ENCODE assay signal across 7 mouse cellular contexts in the genomic region with DNA sequence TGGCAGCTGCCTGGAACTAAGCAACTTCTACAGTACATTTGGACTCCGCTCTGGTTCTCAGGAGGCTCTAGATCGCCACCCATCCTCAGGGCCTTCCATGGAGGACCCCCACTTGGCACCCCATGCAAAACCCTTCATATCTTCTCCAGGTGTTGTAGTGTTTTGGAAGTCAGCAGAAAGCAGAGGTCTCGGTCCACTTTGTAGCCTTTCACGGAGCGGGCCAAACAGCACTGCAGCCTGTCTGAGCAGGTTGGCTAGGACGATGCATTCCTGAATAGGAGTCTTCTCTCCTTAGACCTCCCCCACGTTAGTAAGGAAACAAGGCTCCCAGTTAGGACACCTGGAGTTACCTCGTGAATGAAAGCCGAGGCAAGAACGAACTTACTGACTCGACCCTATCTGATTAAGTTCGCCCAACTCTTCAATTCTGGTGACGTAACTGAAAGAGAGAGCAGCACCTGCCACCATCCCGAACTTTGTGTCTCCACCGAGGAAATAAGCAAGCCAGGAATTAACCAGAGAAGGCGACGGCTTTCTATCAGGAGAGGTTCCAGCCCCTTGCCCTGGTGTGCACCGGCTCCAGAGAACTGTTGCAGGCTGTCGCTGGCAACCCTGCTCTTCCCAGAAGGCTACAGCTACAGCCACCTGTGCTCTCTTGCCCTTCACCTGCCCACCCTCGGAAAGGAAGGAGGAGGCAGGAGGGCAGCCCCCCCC. TPM values are rescaled to one million over a fixed set of nuclear protein-coding genes. Genes with fewer than 3 reads are reported as not detected.
A peak's percentile ranks its signal among the peaks of the same experiment; 100 is the strongest.
DNase-seq lines count a peak whose midpoint lies in the region; ATAC-seq and TF ChIP-seq lines count a peak whose summit lies in the region.

No protein-coding gene starts in this region.

- H3K9ac ChIP-seq in lung, embryonic 14.5 days, result no peak overlapping the region
- H3K9ac ChIP-seq in intestine, embryonic 16.5 days (ENCODE audit: low read depth, low read length), result peak overlapping the region; percentile 76; the same call in 1 of the 2 replicates

- no peak for TF ChIP-seq CTCF in lung, embryonic 14.5 days (IDR thresholded peaks at IDR 0.05; ENCODE audit: low read depth)
- TF ChIP-seq CTCF in lung, adult 2 months (IDR thresholded peaks at IDR 0.05; ENCODE audit: insufficient read depth, low read length), result no peak

- no peak for ATAC-seq in lung, embryonic 14.5 days (ENCODE audit: insufficient read depth)
- no peak for ATAC-seq in intestine, embryonic 16.5 days

- peak; percentile 16 for DNase-seq in lung, embryonic 14.5 days
- no peak for DNase-seq in lung, adult 2 months
- peak; percentile 45 to 60 for DNase-seq in cerebellum, postnatal 36 days
- DNase-seq in retina, embryonic 14.5 days (ENCODE audit: low spot score), result peak; percentile 18
- DNase-seq in right cerebral cortex, adult 2 months (ENCODE audit: low spot score in 2 of 2), result no peak
- DNase-seq in adrenal gland, postnatal 25 days, result no peak

- peaks cover 15% of the 10 kb centered on the region for H3K27me3 ChIP-seq in lung, embryonic 14.5 days (ENCODE audit: insufficient read depth, low read length)
- H3K27me3 ChIP-seq in intestine, embryonic 16.5 days (replicated peaks; ENCODE audit: control insufficient read depth, insufficient read depth, low read length), result peaks cover 14% of the 10 kb centered on the region; the same call in 1 of the 2 replicates

- 16% methylated on average over 20 of the region's 20 CpGs for WGBS in lung, embryonic 14.5 days
- 54% methylated on average over 20 of the region's 20 CpGs for WGBS in lung, adult 2 months
- WGBS in intestine, embryonic 16.5 days, result 26% methylated on average over 20 of the region's 20 CpGs

- H3K4me1 ChIP-seq in lung, embryonic 14.5 days (ENCODE audit: insufficient read depth), result no peaks in the 10 kb centered on the region; the same call in 1 of the 2 replicates
- H3K4me1 ChIP-seq in lung, adult 2 months (ENCODE audit: control insufficient read depth, insufficient read depth, low read length), result no peaks in the 10 kb centered on the region
- H3K4me1 ChIP-seq in intestine, embryonic 16.5 days (ENCODE audit: control insufficient read depth, insufficient read depth, low read length), result peaks cover 19% of the 10 kb centered on the region

- H3K4me3 ChIP-seq in lung, embryonic 14.5 days (ENCODE audit: low read depth, low read length), result peak overlapping the region; percentile 72
- H3K4me3 ChIP-seq in lung, adult 2 months (replicated peaks; ENCODE audit: extremely low read depth, low read depth, low read length), result no peak overlapping the region
- H3K4me3 ChIP-seq in intestine, embryonic 16.5 days (ENCODE audit: low read length), result peak overlapping the region; percentile 85

- H3K27ac ChIP-seq in lung, embryonic 14.5 days (ENCODE audit: low read depth), result no peak overlapping the region
- H3K27ac ChIP-seq in intestine, embryonic 16.5 days (ENCODE audit: low read length), result no peak overlapping the region

- no peaks in the 10 kb centered on the region for H3K36me3 ChIP-seq in lung, embryonic 14.5 days (ENCODE audit: insufficient read depth)
- no peaks in the 10 kb centered on the region for H3K36me3 ChIP-seq in intestine, embryonic 16.5 days (ENCODE audit: control insufficient read depth, insufficient read depth, low read length)

- TF ChIP-seq POLR2A in lung, adult 2 months (IDR thresholded peaks at IDR 0.05; ENCODE audit: borderline replicate concordance, extremely low read depth, low read depth, low read length), result no peak

- peak overlapping the region; percentile 90 for H3K4me2 ChIP-seq in lung, embryonic 14.5 days
- H3K4me2 ChIP-seq in intestine, embryonic 16.5 days (ENCODE audit: low read depth, low read length), result peak overlapping the region; percentile 93

- H3K9me3 ChIP-seq in lung, embryonic 14.5 days (ENCODE audit: low read depth, low read length), result no peaks in the 10 kb centered on the region
- no peaks in the 10 kb centered on the region for H3K9me3 ChIP-seq in intestine, embryonic 16.5 days (ENCODE audit: control insufficient read depth, low read length)

RNA-seq across cellular contexts. Expression of a gene that starts 5.3 kb away (rescaled TPM):
- polyA plus RNA-seq in lung, embryonic 14.5 days (2014; fragmentation: Nextera tagmentation; extraction: Ambion mirVana), result 6.2 and 8.0 TPM in 2 replicates
- polyA plus RNA-seq in lung, adult 2 months (2012; rRNA removed), result 3.4 and 5.4 TPM in 2 replicates
- polyA plus RNA-seq in intestine, embryonic 16.5 days (2015; fragmentation: Nextera tagmentation; extraction: Ambion mirVana), result 3.4 TPM in 2 replicates
- total RNA-seq in adrenal gland, postnatal 25 days (2021), result 1.2 and 2.1 TPM in 2 replicates

Comparison
In these comparisons a context has a peak if more than half of its experiments do, and no peak if none do; other contexts are left out.
1. DNase-seq: peak in lung, embryonic 14.5 days (single experiment), cerebellum, postnatal 36 days (2 of 2) and retina, embryonic 14.5 days (single experiment); none in lung, adult 2 months (single experiment), right cerebral cortex, adult 2 months (0 of 2) and adrenal gland, postnatal 25 days (single experiment).